In the genomic region with DNA sequence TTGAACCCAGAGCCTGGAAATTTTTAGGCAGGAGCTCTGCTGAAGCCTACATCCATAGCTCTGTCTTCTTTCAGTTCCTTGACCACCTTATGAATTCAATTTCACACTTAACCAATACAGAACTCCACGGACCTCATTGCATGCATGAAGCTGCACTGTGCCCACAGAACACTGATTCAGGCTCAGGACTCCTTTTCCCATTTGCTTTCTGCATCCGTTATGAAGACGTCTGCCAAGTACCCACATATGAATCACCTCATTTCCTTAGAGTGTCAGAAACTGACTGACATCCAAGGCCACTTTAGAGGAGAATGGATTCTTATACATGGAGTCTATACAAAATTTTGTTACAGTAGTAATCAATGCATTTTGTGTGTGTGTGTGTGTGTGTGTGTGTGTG, we compare ENCODE assay signal across 13 mouse cellular contexts.
DNase-seq lines count a peak whose midpoint lies in the region.
"Had no signal": no experiment of that assay in that cellular context is flagged by ENCODE, and none has a peak within 500 bp of the region (broad histone marks: within the 10 kb centered on the region; RNA-seq: fewer than 3 reads in every experiment).

No protein-coding gene starts in this region.

- peak; percentile 54 for DNase-seq in heart, adult 11 months
- no peak for DNase-seq in heart, adult 8-10 months (ENCODE audit: low spot score)
- DNase-seq in 3134 (ENCODE audit: extremely low read depth, insufficient read length, low spot score) = peak; percentile 4
- DNase-seq in fibroblast of lung, adult 2 months (ENCODE audit: low read depth) = peak; percentile 1
- no peak for DNase-seq in testis, postnatal 14 days (ENCODE audit: low spot score)
- DNase-seq: adrenal gland, adult 8-10 months; adrenal gland, postnatal 14 days; adrenal gland, postnatal 36 days; B cell, adult 2 months; cerebellum, adult 11-12 months; cerebellum, adult 2 months; cerebellum, adult 9-10 months; cerebellum, postnatal 25 days had no signal

Comparison
In these comparisons a context has a peak if more than half of its experiments do, and no peak if none do; other contexts are left out.
1. DNase-seq: peak in heart, adult 11 months (single experiment), 3134 (single experiment) and fibroblast of lung, adult 2 months (single experiment); none in heart, adult 8-10 months (single experiment) and testis, postnatal 14 days (single experiment).